Mouse (Mus musculus): ENCODE data around the gene Sap25. TPM values are rescaled to one million over a fixed set of nuclear protein-coding genes. Genes with fewer than 3 reads are reported as not detected.

Gene Sap25
- polyA plus RNA-seq, 1 experiment from 2014 or later: 4.5 TPM

DNA sequence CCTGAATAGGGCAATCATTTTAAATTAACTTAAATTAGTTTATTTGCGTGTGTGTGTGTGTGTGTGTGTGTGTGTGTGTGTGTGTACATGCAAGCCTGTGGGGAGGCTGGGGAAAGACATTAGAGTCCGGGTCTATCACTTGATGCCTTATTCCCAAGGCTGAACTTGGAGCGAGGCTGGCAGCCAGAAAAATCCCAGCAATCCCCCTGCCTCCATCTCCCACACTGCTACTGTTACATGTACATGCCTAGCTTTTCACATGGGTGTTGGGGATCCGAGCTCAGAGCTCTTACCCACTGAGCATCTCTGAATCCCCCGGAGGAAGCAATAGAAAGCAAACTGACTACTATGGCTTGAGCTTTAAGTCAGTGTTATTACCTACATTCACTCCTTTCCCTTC, 31.2 kb downstream of the Sap25 start:
- 79% methylated on average over 5 of the region's 5 CpGs for WGBS
- H3K27ac ChIP-seq (replicated peaks): no peak overlapping the region
- H3K9me3 ChIP-seq: no peaks in the 10 kb centered on the region
- no peak overlapping the region for H3K4me2 ChIP-seq (replicated peaks)
- no peak for ATAC-seq (replicated peaks)
- peaks cover 7% of the 10 kb centered on the region; the same call in 1 of the 2 replicates for H3K4me1 ChIP-seq
- no peak overlapping the region for H3K4me3 ChIP-seq
- no peak overlapping the region for H3K9ac ChIP-seq (replicated peaks)
- no peaks in the 10 kb centered on the region for H3K27me3 ChIP-seq
- no peaks in the 10 kb centered on the region for H3K36me3 ChIP-seq

DNA sequence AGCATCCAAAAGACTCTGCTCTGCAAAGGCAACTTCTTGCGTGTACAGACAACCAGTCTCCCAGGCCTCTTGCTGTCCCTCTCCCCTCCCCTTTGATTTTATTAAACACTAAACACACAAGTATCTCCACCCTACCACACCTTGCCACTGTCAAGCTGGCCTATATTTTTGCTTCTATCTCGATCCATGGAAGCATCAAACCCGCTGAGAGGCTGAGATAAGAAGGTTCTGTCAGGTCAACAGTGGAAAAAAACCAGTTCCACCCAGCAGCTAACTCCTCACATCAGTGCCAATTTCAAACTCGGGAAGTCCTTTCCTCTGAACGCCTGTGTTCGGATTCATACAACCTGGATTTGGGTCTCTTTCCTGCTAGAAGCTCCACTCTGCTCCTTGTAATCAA, 31.9 kb downstream of the Sap25 start:
- 92% methylated on average over 6 of the region's 6 CpGs for WGBS
- Histone ChIP-seq H3K9ac (replicated peaks) (no peak overlapping the region), H3K4me2 (replicated peaks) (no peak overlapping the region), H3K4me1 (peaks cover 7% of the 10 kb centered on the region; the same call in 1 of the 2 replicates), H3K27me3 (no peaks in the 10 kb centered on the region), H3K4me3 (no peak overlapping the region), H3K36me3 (no peaks in the 10 kb centered on the region), H3K9me3 (no peaks in the 10 kb centered on the region), H3K27ac (replicated peaks) (no peak overlapping the region)
- ATAC-seq (replicated peaks): no peak

- H3K9me3 ChIP-seq: no peaks in the 10 kb centered on the region
- no peaks in the 10 kb centered on the region for H3K36me3 ChIP-seq
- H3K27ac ChIP-seq (replicated peaks): no peak overlapping the region
- H3K4me2 ChIP-seq (replicated peaks): no peak overlapping the region
- 97% methylated on average over 8 of the region's 8 CpGs for WGBS
- ATAC-seq (replicated peaks): no peak
- H3K4me1 ChIP-seq: peaks cover 7% of the 10 kb centered on the region; the same call in 1 of the 2 replicates
- H3K27me3 ChIP-seq: no peaks in the 10 kb centered on the region
- no peak overlapping the region for H3K4me3 ChIP-seq
- no peak overlapping the region for H3K9ac ChIP-seq (replicated peaks)
Observed at GRCm38 (mm10) chr5:137674786-137675185, 33.7 kb downstream of the Sap25 start.

DNA sequence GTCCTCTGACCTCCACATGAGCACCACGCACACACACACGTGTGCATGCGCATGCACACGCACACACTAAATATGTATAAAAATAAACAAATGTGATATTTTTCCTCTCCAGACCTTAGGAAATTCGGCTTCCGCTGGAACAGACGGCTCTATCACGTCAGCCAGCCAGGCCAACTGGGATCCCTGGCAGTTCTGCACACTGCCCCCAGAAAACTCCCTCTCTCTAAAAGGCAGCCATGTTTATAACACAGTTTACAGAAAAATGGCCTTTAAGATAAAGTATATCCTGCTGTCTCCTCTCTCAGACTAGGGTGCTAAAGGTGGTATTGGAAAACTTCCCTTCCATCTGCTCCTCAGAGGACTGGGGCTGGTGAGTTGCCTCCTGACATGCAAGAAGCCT, 36.7 kb downstream of the Sap25 start:
- no peaks in the 10 kb centered on the region for H3K9me3 ChIP-seq
- H3K4me2 ChIP-seq (replicated peaks): no peak overlapping the region
- peaks cover 13% of the 10 kb centered on the region for H3K4me1 ChIP-seq
- H3K36me3 ChIP-seq: no peaks in the 10 kb centered on the region
- ATAC-seq (replicated peaks): no peak
- no peak overlapping the region for H3K4me3 ChIP-seq
- WGBS: 95% methylated on average over 8 of the region's 8 CpGs
- H3K9ac ChIP-seq (replicated peaks): no peak overlapping the region
- no peak overlapping the region for H3K27ac ChIP-seq (replicated peaks)
- H3K27me3 ChIP-seq: no peaks in the 10 kb centered on the region

- Histone ChIP-seq H3K27ac (replicated peaks) (no peak overlapping the region), H3K4me3 (no peak overlapping the region), H3K27me3 (no peaks in the 10 kb centered on the region), H3K4me1 (peaks cover 22% of the 10 kb centered on the region), H3K36me3 (no peaks in the 10 kb centered on the region), H3K4me2 (replicated peaks) (no peak overlapping the region), H3K9me3 (no peaks in the 10 kb centered on the region), H3K9ac (replicated peaks) (no peak overlapping the region)
- no peak for ATAC-seq (replicated peaks)
- 74% methylated on average over 3 of the region's 3 CpGs for WGBS
Observed at GRCm38 (mm10) chr5:137678736-137679135, 37.6 kb downstream of the Sap25 start.

DNA sequence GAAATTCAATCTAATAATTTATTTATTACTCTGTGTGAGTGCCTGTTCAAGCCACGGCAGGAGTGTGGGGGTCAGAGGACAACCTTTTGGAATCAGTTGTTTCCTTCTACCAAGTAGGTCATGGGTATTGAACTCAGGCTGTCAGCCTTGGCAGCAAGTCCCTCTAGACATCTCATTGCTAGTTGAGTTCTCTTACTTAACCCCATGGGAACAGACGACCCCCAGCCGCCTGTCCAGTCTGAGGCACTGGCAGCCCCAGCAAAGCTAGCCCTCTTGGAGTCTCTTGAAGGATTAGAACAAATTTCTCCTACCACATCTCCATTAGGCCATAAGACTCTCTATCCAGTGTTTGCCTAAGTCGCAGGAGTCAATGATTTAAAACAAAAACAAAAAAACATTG, 38.6 kb downstream of the Sap25 start:
- H3K4me3 ChIP-seq: no peak overlapping the region
- H3K36me3 ChIP-seq: no peaks in the 10 kb centered on the region
- H3K4me1 ChIP-seq: peaks cover 22% of the 10 kb centered on the region
- H3K9ac ChIP-seq (replicated peaks): no peak overlapping the region
- no peak for ATAC-seq (replicated peaks)
- WGBS: 91% methylated on average over 4 of the region's 4 CpGs
- no peaks in the 10 kb centered on the region for H3K27me3 ChIP-seq
- H3K4me2 ChIP-seq (replicated peaks): no peak overlapping the region
- no peak overlapping the region for H3K27ac ChIP-seq (replicated peaks)
- H3K9me3 ChIP-seq: no peaks in the 10 kb centered on the region

DNA sequence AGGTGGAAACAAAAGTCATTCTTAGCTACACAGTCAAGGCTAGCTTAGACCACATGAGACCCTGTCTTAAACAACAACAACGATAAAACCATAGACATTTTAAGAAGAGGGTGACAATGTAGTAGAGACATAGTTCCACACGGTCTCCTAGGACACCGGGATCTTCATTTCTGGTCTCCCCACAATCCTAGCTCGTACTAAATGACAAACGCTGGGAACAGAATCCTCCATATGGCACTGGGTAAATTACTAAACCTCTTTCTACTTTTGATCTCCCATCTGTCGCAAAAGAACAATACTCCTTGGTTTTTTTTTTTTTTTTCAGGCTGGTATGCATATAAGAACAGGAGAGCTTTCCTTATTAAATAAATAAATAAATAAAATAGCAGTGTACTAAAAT, 41.4 kb downstream of the Sap25 start:
- Histone ChIP-seq H3K27ac (replicated peaks) (no peak overlapping the region; the same call in 1 of the 2 replicates), H3K36me3 (no peaks in the 10 kb centered on the region), H3K4me1 (peaks cover 27% of the 10 kb centered on the region), H3K4me3 (peak overlapping the region; percentile 16; the same call in 1 of the 2 replicates), H3K4me2 (replicated peaks) (peak overlapping the region; percentile 87), H3K9me3 (no peaks in the 10 kb centered on the region), H3K27me3 (no peaks in the 10 kb centered on the region), H3K9ac (replicated peaks) (no peak overlapping the region)
- 56% methylated on average over 6 of the region's 6 CpGs for WGBS
- ATAC-seq (replicated peaks): no peak

DNA sequence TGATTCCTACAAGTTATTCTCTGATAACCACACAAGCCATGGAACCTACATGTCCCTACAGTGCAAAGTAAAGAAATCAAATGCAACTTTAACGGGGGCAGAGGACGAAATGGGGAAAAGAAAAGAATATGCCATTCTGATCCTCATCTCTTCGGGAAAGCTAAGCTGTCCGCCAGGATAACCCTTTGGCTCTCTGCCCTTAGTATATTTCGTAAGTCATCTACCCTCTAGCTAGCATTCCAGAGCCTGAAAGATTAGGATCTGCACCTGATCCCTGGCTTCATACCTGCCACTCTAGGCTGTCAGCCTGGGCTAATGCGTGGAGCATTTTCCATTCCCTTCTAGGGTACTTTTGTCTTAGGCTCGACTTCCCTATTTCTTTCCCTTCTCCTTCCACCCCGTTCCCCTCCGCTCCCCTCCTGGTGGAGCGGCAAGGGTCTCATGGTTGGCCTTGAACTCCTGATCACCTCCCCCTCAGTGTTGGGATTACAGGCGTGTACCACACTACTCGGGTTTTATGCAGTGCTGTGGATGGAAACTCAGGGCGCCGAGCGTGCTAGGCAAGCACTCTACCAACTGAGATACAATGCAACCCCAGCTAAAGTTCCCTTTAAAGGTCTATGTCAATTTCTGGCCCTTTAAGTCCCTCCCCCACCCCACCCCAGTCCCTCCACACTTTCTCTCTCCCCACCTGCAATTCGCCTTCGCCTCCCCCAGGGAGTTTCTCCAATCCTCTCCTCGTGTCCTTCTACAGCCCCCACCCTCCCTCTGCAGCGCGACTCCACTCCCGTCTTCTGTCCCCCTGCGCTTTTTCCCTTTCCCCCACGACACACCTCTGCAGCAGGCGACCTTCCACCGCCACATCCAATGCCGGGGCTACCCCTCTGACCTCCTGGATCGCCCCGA, 42.5 kb downstream of the Sap25 start:
- H3K36me3 ChIP-seq: no peaks in the 10 kb centered on the region
- H3K9me3 ChIP-seq: no peaks in the 10 kb centered on the region
- peak overlapping the region; percentile 82 for H3K27ac ChIP-seq (replicated peaks)
- H3K4me3 ChIP-seq: peak overlapping the region; percentile 82
- H3K9ac ChIP-seq (replicated peaks): peak overlapping the region; percentile 63
- WGBS: 8% methylated on average over 27 of the region's 28 CpGs
- no peaks in the 10 kb centered on the region for H3K27me3 ChIP-seq
- H3K4me2 ChIP-seq (replicated peaks): peak overlapping the region; percentile 87
- H3K4me1 ChIP-seq: peaks cover 27% of the 10 kb centered on the region
- peak; percentile 7; the same call in 1 of the 2 replicates for ATAC-seq (replicated peaks)

DNA sequence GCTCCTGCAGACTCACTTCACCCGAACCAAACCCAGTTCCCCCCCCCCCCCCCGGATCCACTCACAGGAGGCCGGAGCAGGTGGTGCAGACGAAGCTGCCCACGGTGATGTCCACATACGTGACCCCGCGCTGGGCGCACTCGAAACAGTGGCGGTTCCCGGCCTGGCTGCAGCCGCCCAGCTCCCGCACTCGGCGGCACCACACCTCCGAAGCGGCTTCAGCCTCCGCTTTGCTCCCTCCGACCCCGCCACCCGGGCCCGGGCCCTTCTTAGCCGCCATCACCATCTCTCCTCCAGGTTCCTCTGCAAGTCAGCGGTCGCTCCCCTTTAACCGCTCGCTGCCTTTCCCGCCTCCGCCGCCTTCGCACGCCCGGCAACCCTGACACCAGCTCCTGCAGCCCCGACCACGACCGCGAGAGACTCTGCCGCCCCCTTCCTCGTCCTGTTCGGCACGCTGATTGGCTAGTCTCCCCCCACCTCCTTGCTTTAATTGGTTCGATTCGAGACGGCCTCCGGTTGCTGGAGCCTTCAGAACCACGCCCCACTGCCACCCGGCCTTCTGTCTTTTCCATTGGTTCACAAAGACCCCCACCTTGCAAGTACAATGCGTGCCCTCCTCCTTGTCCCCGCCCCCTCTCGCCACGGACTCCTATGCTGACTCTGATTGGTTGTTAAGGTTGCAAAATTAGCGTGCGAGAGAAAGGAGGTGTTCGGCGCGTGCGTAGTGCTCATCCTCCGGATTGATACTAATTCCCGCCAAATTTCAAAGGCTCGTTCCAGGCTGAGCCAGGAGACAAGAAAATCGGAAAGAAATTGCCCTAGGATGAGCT, 43.4 kb downstream of the Sap25 start, which contains the start of gene Agfg2:
TSS of gene Agfg2 (minus strand) at position 433 of the 830 bp plus-strand sequence.
- under 1% methylated on average over 61 of the region's 62 CpGs for WGBS
- Histone ChIP-seq H3K9ac (replicated peaks) (peak within 1 kb of the TSS; percentile 63), H3K4me3 (peak within 1 kb of the TSS; percentile 82), H3K27me3 (no peaks in the 10 kb centered on the region), H3K4me1 (peaks cover 27% of the 10 kb centered on the region), H3K9me3 (no peaks in the 10 kb centered on the region), H3K36me3 (no peaks in the 10 kb centered on the region), H3K4me2 (replicated peaks) (peak within 1 kb of the TSS; percentile 87), H3K27ac (replicated peaks) (peak within 1 kb of the TSS; percentile 82)
- ATAC-seq (replicated peaks): peak; percentile 100

GRCm38 (mm10) chr5:137685653-137686052, 44.5 kb downstream of the Sap25 start:
- Histone ChIP-seq H3K4me3 (no peak overlapping the region), H3K36me3 (no peaks in the 10 kb centered on the region), H3K4me1 (peaks cover 27% of the 10 kb centered on the region), H3K27me3 (no peaks in the 10 kb centered on the region), H3K4me2 (replicated peaks) (no peak overlapping the region), H3K9me3 (no peaks in the 10 kb centered on the region), H3K9ac (replicated peaks) (no peak overlapping the region), H3K27ac (replicated peaks) (no peak overlapping the region)
- no peak for ATAC-seq (replicated peaks)
- WGBS: 97% methylated on average over 3 of the region's 3 CpGs

DNA sequence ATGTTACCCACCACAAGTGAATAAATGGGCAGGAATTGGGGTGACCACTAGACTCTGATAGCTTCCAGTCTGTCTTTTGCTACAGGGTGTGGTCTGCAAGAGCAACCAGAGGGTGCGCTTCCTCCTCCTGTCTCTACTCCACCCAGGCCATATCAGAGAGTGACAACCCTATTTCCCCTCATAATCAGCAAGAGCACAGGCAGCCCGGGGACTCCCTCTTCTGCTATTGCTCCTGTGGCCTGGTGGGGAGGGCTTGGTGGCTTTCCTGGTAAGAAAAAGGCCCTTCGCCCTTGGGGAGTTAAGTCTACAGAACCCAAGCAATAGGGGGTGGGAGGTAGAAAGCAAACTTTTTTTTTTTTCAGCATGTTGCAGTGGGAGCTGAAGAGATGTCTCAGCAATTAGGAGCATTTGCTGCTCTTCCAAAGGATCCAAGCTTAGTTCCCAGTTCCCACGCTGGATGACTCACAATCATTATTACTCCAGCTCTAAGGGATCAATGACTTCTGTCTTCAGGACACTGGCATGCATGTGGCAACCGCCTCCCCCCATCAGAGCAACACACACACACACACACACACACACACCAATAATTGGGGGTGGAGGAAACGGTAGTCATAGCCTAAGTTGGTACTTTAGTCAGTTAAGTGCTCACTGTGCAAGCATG, 45.1 kb downstream of the Sap25 start:
- ATAC-seq (replicated peaks): no peak
- H3K36me3 ChIP-seq: no peaks in the 10 kb centered on the region
- H3K4me1 ChIP-seq: peaks cover 27% of the 10 kb centered on the region
- H3K4me2 ChIP-seq (replicated peaks): no peak overlapping the region
- H3K9me3 ChIP-seq: no peaks in the 10 kb centered on the region
- H3K9ac ChIP-seq (replicated peaks): no peak overlapping the region
- H3K4me3 ChIP-seq: no peak overlapping the region
- H3K27ac ChIP-seq (replicated peaks): no peak overlapping the region
- no peaks in the 10 kb centered on the region for H3K27me3 ChIP-seq
- 88% methylated on average over 6 of the region's 6 CpGs for WGBS
